Mouse (Mus musculus): ENCODE measurements around the gene Atp7b. TPM values are rescaled to one million over a fixed set of nuclear protein-coding genes. Genes with fewer than 3 reads are reported as not detected.
A peak's percentile ranks its signal among the peaks of the same experiment; 100 is the strongest.

Gene Atp7b
- polyA plus RNA-seq (2015; fragmentation: Nextera tagmentation; extraction: Ambion mirVana) = 0.55 and 0.96 TPM in 2 replicates

DNA sequence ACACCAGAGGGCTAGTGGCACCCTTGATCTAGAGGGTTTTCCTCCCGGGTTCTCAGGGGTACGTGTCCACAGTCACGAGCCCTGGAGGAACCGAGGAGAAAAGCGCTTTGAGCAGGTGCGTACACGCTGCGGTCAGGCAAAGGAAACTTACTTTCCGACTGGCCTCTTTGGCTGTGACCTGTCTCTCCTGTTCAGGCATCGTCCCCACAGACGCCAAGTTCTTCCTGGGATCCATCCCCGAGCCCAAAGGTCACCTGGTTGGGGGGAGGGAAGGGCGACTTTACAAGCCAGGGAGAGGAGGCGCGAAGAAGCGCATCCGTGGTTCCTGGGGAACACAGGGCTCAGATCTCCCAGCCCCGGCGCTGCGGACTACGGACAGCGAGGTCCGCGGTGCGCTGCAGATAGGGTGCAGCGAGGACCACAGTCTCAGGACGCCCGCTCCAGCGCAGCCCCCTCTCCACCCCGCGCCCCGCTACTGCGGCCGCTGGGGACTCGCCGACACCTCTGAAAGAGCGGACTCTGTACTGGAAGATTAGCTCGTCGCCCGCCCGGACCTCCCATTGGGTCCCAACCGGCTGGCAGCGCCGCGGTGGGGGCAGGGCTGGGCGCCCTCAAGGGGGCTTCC, at the start of gene Atp7b:
Atp7b (minus strand) TSS at position 485 of the 625 bp plus-strand sequence.
- peak; percentile 82; the same call in 1 of the 2 replicates for ATAC-seq (ENCODE audit: insufficient number of reproducible peaks, insufficient read depth, low FRiP score, low TSS enrichment, low read depth)
- Histone ChIP-seq H3K4me2 (peak within 1 kb of the TSS; percentile 95), H3K27me3 (peaks cover 38% of the 10 kb centered on the region), H3K9ac (peak within 1 kb of the TSS; percentile 75), H3K4me3 (peak within 1 kb of the TSS; percentile 71), H3K9me3 (no peaks in the 10 kb centered on the region), H3K27ac (no peak within 1 kb of the TSS), H3K36me3 (peaks cover 16% of the 10 kb centered on the region), H3K4me1 (peaks cover 9% of the 10 kb centered on the region)
- WGBS = under 1% methylated on average over 46 of the region's 46 CpGs

DNA sequence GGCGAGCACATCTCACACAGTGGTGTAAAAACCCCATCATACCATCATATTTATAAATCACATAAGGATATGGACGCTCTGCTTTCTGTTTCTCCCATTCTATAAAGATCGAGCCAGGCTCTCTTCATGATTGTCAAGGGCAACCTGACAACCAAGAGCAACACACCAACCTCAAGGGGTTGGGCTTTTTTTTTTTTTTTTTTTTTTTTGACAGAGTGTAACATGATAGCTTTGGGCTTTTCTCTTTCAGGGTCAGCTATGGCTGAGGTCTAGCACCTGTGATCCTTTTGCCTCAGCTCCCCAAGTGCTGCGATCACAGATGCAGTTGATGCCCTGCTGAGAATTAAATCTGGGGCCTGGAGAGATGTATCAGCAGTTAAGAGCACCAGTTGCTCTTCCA, 46.9 kb upstream of the Atp7b start:
- H3K27me3 ChIP-seq = no peaks in the 10 kb centered on the region
- H3K4me1 ChIP-seq = no peaks in the 10 kb centered on the region
- no peak overlapping the region for H3K9ac ChIP-seq
- H3K4me3 ChIP-seq = no peak overlapping the region
- no peak for ATAC-seq (ENCODE audit: insufficient number of reproducible peaks, insufficient read depth, low FRiP score, low TSS enrichment, low read depth)
- no peaks in the 10 kb centered on the region for H3K36me3 ChIP-seq
- H3K4me2 ChIP-seq = no peak overlapping the region
- 75% methylated on average over 4 of the region's 4 CpGs for WGBS
- H3K9me3 ChIP-seq = no peaks in the 10 kb centered on the region; the same call in 1 of the 2 replicates
- no peak overlapping the region for H3K27ac ChIP-seq

DNA sequence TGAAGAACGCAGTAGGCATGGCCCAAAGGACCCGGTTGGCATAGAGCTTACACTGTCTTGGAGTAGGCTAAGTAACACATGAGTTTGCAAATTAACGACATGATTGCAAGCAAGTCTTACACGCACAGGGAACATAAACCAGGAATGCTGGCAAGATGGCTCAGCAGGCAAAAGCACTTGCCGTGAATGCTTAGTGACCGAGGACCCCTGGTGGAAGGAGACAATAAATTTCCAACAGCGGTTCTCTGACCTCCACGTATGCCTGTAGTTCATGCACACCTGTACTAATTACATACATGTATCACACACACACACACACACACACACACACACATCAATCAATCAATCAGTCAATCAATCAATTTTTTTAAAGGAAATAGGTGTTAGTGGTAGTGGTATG, 31.5 kb upstream of the Atp7b start:
- no peak for ATAC-seq (ENCODE audit: insufficient number of reproducible peaks, insufficient read depth, low FRiP score, low TSS enrichment, low read depth)
- no peak overlapping the region for H3K4me2 ChIP-seq
- no peaks in the 10 kb centered on the region for H3K9me3 ChIP-seq
- no peaks in the 10 kb centered on the region for H3K36me3 ChIP-seq
- 46% methylated on average over 8 of the region's 8 CpGs for WGBS
- no peak overlapping the region for H3K9ac ChIP-seq
- H3K4me1 ChIP-seq = no peaks in the 10 kb centered on the region
- no peak overlapping the region for H3K4me3 ChIP-seq
- no peaks in the 10 kb centered on the region for H3K27me3 ChIP-seq
- H3K27ac ChIP-seq = no peak overlapping the region

DNA sequence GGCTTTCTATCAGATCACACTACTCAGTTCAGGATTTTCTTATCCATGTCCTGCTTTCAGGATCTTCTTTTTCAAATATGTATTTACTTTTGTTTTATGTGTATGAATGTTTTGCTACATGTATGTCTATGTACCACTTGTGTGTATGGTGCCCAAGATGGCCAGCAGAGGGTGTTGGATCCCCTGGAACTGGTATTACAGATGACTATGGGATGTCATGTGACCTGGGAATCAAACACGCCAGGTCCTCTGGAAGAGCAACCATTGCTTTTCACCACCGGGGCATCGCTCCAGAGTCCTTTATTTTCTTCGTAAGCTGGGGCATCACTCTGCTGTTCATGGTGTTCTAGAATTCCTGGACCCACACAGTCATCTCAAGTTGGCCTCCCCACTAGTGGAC, 29.1 kb upstream of the Atp7b start:
- no peak for ATAC-seq (ENCODE audit: insufficient number of reproducible peaks, insufficient read depth, low FRiP score, low TSS enrichment, low read depth)
- Histone ChIP-seq H3K27ac (no peak overlapping the region), H3K27me3 (no peaks in the 10 kb centered on the region), H3K4me2 (no peak overlapping the region), H3K36me3 (no peaks in the 10 kb centered on the region), H3K9ac (no peak overlapping the region), H3K9me3 (no peaks in the 10 kb centered on the region), H3K4me3 (no peak overlapping the region), H3K4me1 (no peaks in the 10 kb centered on the region)
- 89% methylated on average over 4 of the region's 4 CpGs for WGBS

DNA sequence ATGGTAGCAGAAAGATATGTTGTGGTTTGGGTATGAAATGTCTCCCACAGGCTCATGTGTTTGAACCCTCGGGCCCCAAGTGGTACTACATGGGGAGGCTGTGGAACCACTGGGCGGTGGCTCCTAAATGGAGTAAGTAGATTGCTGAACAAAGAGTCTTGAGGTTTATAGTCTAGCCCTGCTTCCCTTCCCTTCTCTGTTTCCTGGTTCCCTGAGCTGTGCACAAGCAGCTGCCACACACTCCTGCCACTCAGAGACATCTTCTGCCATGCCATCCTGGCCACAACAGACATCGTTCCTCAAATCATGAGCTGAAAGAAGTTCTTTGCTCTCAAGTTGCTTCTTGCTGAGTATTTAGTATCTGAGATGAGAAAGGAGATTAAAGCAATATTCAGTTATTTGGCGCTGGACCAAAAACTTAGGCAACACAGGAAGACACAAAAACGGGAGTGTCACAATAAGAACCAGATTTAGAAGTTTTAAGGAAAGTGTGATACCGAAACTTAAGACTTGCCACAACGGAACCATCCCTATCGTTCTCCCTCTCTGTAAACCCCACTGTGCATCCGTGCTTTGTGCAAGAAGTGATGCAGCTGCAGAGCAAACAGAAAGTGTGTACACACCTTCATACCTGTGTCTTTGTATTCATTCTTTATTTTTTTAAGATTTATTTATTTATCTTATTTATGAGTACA, 19.4 kb upstream of the Atp7b start:
- no peak overlapping the region for H3K9ac ChIP-seq
- H3K36me3 ChIP-seq = no peaks in the 10 kb centered on the region
- H3K4me3 ChIP-seq = no peak overlapping the region
- H3K9me3 ChIP-seq = no peaks in the 10 kb centered on the region
- H3K4me1 ChIP-seq = no peaks in the 10 kb centered on the region
- 76% methylated on average over 9 of the region's 9 CpGs for WGBS
- H3K27me3 ChIP-seq = no peaks in the 10 kb centered on the region
- no peak overlapping the region for H3K4me2 ChIP-seq
- no peak for ATAC-seq (ENCODE audit: insufficient number of reproducible peaks, insufficient read depth, low FRiP score, low TSS enrichment, low read depth)
- H3K27ac ChIP-seq = no peak overlapping the region

DNA sequence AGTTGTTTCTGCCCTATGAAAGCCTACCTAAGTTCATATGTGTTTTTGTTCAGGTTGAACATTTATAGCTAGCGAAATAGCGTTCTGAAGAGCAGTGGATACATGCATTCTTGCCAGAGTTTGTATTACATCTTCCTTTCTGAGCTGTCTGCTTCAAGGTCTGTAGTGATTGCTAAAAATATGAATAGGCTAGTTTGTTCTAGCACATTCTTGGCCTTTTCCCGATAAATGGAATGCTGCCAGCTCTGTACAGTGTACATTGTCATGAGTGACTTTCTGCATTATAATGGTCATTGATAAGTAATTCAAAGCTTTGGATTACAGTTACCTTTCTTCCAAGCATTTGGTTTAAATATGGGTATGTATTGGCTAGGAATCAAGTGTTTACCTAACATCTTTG, 1.0 kb upstream of the Atp7b start:
- H3K9ac ChIP-seq = peak overlapping the region; percentile 73; the same call in 1 of the 2 replicates
- peak overlapping the region; percentile 95 for H3K4me2 ChIP-seq
- ATAC-seq (ENCODE audit: insufficient number of reproducible peaks, insufficient read depth, low FRiP score, low TSS enrichment, low read depth) = no peak
- peak overlapping the region; percentile 71 for H3K4me3 ChIP-seq
- peaks cover 9% of the 10 kb centered on the region for H3K4me1 ChIP-seq
- H3K27ac ChIP-seq = no peak overlapping the region
- WGBS = 7% methylated on average over 3 of the region's 3 CpGs
- H3K9me3 ChIP-seq = no peaks in the 10 kb centered on the region
- H3K27me3 ChIP-seq = peaks cover 38% of the 10 kb centered on the region
- H3K36me3 ChIP-seq = peaks cover 28% of the 10 kb centered on the region

DNA sequence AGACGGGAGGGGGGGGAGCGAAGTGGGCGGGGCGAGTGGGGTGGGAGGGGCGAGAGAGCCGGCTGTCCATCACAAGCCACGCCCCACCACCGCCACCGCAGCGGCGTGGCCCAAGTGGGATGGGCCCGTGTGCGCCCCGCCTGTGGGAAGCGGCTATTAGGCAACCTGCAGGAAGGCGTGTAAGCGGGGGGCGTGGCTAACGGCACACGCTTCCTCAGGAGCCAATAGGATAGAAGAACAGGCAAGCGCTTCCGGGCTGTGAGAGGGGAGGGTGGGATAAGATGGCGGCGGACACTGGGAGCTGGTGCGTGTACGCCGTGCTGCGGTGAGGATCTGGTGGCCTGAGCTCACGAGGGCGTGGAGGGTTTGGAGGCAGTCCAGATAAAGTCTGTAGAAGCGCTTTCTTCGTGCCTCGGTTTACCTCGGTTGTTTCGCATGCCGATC, 363 bp upstream of the Atp7b start, which contains the start of gene Alg11:
Alg11 (plus strand) TSS at position 276 of the 444 bp plus-strand sequence.
- Histone ChIP-seq H3K4me2 (peak within 1 kb of the TSS; percentile 95), H3K4me3 (peak within 1 kb of the TSS; percentile 71), H3K27ac (no peak within 1 kb of the TSS), H3K4me1 (peaks cover 9% of the 10 kb centered on the region), H3K27me3 (peaks cover 38% of the 10 kb centered on the region), H3K36me3 (peaks cover 21% of the 10 kb centered on the region), H3K9me3 (no peaks in the 10 kb centered on the region), H3K9ac (peak within 1 kb of the TSS; percentile 75)
- WGBS = 0% methylated on average over 33 of the region's 36 CpGs
- peak; percentile 100 for ATAC-seq (ENCODE audit: insufficient number of reproducible peaks, insufficient read depth, low FRiP score, low TSS enrichment, low read depth)

DNA sequence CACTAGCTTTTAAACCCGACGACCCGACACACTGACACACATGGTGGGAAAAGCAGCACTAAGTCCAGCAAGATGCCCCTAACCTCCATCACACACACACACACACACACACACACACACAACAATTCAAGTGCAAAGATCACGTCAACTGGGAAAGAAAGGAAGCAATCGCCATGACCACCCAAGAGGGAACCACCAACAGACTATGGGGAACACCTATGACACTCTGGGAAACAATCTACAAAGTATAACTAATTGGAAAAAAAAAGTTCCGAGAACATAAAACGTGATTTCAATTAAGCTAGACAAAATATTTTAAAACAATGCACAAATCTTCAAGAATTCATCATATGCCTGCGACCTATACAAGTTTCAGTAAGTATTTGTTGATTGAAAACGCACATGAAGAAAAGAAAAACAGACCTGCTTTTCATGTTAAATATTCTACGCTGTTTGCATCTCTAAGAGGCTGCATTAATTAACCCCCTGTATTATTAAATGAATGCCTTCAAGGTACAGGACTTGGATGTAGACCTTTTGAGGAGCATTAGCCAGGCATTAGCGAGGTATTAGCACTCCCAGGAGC, 859 bp downstream of the Atp7b start:
- Histone ChIP-seq H3K27ac (no peak overlapping the region), H3K4me2 (peak overlapping the region; percentile 95), H3K4me3 (peak overlapping the region; percentile 71), H3K36me3 (peaks cover 11% of the 10 kb centered on the region), H3K9ac (peak overlapping the region; percentile 75; the same call in 1 of the 2 replicates), H3K9me3 (no peaks in the 10 kb centered on the region), H3K27me3 (peaks cover 38% of the 10 kb centered on the region), H3K4me1 (peaks cover 9% of the 10 kb centered on the region)
- WGBS = 37% methylated on average over 11 of the region's 11 CpGs
- no peak for ATAC-seq (ENCODE audit: insufficient number of reproducible peaks, insufficient read depth, low FRiP score, low TSS enrichment, low read depth)

DNA sequence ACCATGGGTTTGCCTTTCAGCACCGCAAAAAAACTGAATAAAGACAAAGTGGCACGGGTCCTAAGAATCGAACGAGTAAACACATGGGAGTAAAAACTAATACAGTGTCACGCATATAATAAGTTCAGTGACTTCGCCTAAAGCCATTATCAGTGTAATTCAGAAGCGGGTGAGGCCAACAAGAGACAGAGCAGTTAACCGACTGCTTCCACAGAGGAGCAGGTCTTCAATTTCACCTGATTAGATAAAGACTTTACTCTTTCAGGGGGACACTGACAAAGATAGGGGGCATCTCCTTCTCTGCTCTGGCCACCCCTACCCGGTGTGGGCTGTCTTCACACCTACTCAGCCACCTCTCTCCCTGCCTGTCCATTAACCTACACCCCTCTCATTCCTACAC, 1.7 kb downstream of the Atp7b start:
- 66% methylated on average over 9 of the region's 9 CpGs for WGBS
- Histone ChIP-seq H3K4me3 (no peak overlapping the region), H3K4me1 (peaks cover 9% of the 10 kb centered on the region), H3K4me2 (no peak overlapping the region), H3K9me3 (no peaks in the 10 kb centered on the region), H3K36me3 (peaks cover 5% of the 10 kb centered on the region), H3K9ac (no peak overlapping the region), H3K27me3 (peaks cover 38% of the 10 kb centered on the region), H3K27ac (no peak overlapping the region)
- ATAC-seq (ENCODE audit: insufficient number of reproducible peaks, insufficient read depth, low FRiP score, low TSS enrichment, low read depth) = no peak

DNA sequence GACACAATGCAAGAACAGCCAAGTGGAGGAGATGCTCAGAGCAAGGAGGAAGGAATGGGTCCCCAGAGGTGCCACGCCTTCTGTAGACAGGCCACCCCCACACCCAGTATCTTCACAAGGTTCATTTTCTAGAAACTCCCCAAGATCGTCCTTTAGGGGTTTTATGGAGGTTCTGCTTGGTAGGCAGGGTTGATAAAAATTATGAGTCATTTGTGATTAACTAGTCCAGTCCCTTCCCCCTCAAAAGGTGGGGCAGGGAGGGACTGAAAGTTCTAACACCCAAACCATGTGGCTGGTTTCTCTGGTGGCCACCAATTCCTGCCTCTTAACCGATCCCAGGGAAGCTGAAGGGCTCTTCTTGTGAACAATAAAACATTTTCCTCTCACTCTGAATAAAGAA, 3.3 kb downstream of the Atp7b start:
- Histone ChIP-seq H3K9me3 (no peaks in the 10 kb centered on the region), H3K36me3 (no peaks in the 10 kb centered on the region), H3K4me2 (no peak overlapping the region), H3K9ac (no peak overlapping the region), H3K27me3 (peaks cover 38% of the 10 kb centered on the region), H3K4me3 (no peak overlapping the region), H3K27ac (no peak overlapping the region), H3K4me1 (peaks cover 9% of the 10 kb centered on the region)
- WGBS = 82% methylated on average over 3 of the region's 3 CpGs
- no peak for ATAC-seq (ENCODE audit: insufficient number of reproducible peaks, insufficient read depth, low FRiP score, low TSS enrichment, low read depth)

DNA sequence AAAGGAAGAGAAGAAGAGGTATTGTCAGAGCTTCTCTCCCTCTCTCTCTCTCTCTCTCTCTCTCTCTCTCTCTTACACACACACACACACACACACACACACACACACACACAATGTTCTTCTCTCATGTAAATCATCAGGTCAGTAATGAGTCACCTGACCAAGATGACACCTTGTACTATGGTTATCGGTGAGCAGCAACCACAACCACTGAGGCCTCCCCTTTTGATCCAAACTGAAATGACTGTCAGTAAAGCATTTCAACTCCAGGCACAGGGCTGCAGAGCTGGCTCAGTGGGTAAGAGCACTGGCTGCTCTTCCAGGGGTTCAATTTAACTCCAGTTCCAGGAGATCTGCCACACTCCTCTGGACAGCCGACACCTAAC, 4.6 kb downstream of the Atp7b start:
- Histone ChIP-seq H3K4me3 (no peak overlapping the region), H3K9ac (no peak overlapping the region), H3K36me3 (no peaks in the 10 kb centered on the region), H3K4me2 (no peak overlapping the region), H3K9me3 (no peaks in the 10 kb centered on the region), H3K27ac (no peak overlapping the region), H3K4me1 (peaks cover 5% of the 10 kb centered on the region; the same call in 1 of the 2 replicates), H3K27me3 (peaks cover 38% of the 10 kb centered on the region)
- 89% methylated on average over 2 of the region's 2 CpGs for WGBS
- ATAC-seq (ENCODE audit: insufficient number of reproducible peaks, insufficient read depth, low FRiP score, low TSS enrichment, low read depth) = no peak

All from embryonic facial prominence, embryonic 13.5 days (tissue).